Mouse (Mus musculus): ENCODE measurements around the gene Rrp1.

DNA sequence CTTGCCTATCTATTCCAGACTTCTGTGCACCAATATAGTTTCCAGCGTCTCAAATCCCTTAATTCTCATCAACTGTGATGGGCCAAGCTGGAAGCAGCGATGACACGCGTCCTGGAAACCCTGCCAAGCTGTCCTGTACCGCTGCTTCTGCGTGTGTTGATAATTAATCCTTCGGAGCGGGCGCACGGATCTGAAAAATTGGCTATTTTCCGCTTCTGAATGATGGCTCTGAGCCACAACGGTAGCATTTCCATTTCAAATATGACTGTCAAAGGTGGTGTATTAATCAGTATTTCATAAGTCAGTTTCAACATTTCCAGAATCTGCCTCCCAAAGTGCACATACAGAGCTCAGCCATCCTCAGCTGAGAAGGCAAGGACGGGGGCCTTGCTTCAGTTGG lies 43.9 kb upstream of the Rrp1 start:
- TF ChIP-seq CHD2 (IDR thresholded peaks at IDR 0.05; ENCODE audit: low read depth, low read length) (no peak), MAFK (IDR thresholded peaks at IDR 0.05; ENCODE audit: insufficient read depth, low read depth, low read length) (no peak), HCFC1 (IDR thresholded peaks at IDR 0.05; ENCODE audit: borderline replicate concordance, insufficient read depth, low read length) (no peak), ZC3H11A (IDR thresholded peaks at IDR 0.05; ENCODE audit: borderline replicate concordance, low read depth, low read length) (no peak)

Data from ES-E14 (cell line).